Mouse (Mus musculus): ENCODE measurements at regions not wholly inside any gene's neighbourhood (a gene's known extent, or its start where the extent isn't known, plus 50 kb on each side); places are given as distances from the start of the nearest gene placed in this dataset.

DNA sequence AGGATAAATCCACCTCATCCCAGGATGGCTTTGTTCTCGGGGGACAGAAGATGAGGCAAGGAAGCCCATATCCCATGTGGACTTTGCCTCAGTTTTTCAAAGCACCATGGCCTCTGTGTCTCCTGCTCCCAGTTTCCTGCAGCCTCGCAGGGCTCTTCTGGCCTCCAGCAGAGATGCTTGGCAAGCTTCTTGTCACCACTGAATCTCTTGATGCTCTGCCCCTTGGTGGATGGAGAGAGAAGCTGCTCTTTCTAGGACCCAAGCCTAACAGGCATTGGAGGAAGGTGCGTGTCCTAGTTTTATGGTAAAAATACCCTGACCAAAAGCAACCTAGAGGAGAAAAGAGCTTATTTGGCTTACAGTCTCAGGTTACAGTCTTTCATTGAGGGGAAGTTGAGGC, 97.1 kb upstream of the Trpm1 start:
- peaks cover 8% of the 10 kb centered on the region for H3K4me1 ChIP-seq (ENCODE audit: control insufficient read depth, insufficient read depth, low read length)
- H3K27ac ChIP-seq (ENCODE audit: control insufficient read depth, insufficient read depth, low read depth, low read length, poor library complexity) = no peak overlapping the region
- TF ChIP-seq POLR2A (IDR thresholded peaks at IDR 0.05; ENCODE audit: borderline replicate concordance, control insufficient read depth, low read depth, low read length) (no peak), CTCF (IDR thresholded peaks at IDR 0.05; ENCODE audit: control insufficient read depth, insufficient read depth, low read length) (no peak)
- no peak overlapping the region for H3K4me3 ChIP-seq (replicated peaks; ENCODE audit: control insufficient read depth, low read depth, low read length)
- WGBS = 81% methylated on average over 3 of the region's 3 CpGs

DNA sequence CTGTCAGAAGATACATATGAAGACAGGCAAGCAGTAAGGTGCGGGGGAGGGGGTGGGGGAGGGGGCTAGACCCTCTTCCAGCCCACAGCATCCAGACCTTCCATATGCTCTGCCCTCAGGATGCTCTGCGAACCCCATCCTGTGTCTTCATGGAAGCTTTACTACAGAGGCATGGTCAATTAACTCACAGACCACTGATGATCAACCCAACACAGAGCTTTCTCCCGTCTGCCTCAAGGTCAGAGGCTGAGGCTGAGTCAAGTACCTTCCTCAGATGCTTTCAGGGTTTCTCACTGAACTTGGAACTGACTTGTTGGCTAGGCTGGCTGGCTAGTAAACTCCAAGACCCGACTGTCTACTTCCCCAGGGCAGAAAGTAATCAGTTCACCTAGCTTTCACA, 98.6 kb upstream of the Trpm1 start:
- TF ChIP-seq POLR2A (IDR thresholded peaks at IDR 0.05; ENCODE audit: borderline replicate concordance, control insufficient read depth, low read depth, low read length) = no peak
- no peak for TF ChIP-seq CTCF (IDR thresholded peaks at IDR 0.05; ENCODE audit: control insufficient read depth, insufficient read depth, low read length)
- no peak overlapping the region for H3K4me3 ChIP-seq (replicated peaks; ENCODE audit: control insufficient read depth, low read depth, low read length)
- WGBS = 84% methylated on average over 4 of the region's 4 CpGs
- H3K27ac ChIP-seq (ENCODE audit: control insufficient read depth, insufficient read depth, low read depth, low read length, poor library complexity) = no peak overlapping the region
- H3K4me1 ChIP-seq (ENCODE audit: control insufficient read depth, insufficient read depth, low read length) = peaks cover 12% of the 10 kb centered on the region

DNA sequence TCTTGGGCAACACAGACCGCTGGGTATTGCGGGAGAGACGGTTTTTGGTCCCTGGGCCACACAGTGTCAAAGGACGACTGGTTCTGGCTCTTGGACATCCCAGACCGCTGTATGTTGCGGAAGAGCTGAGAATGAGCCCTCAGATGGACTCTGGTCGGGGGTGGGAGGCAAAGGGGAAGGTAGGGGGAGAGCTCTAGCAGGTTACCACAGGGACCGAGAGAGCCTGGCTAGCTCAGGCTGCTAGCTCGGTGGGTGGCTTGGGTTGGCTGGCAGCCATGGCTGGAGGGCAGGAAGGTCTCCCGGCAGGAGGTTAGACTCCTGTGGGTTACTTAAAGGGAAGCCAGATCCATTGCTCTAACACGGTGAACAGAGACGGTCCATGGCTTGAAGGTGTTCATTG, 99.9 kb upstream of the Trpm1 start:
- TF ChIP-seq POLR2A (IDR thresholded peaks at IDR 0.05; ENCODE audit: borderline replicate concordance, control insufficient read depth, low read depth, low read length) (no peak), CTCF (IDR thresholded peaks at IDR 0.05; ENCODE audit: control insufficient read depth, insufficient read depth, low read length) (no peak)
- no peak overlapping the region for H3K4me3 ChIP-seq (replicated peaks; ENCODE audit: control insufficient read depth, low read depth, low read length)
- H3K4me1 ChIP-seq (ENCODE audit: control insufficient read depth, insufficient read depth, low read length) = peaks cover 16% of the 10 kb centered on the region
- H3K27ac ChIP-seq (ENCODE audit: control insufficient read depth, insufficient read depth, low read depth, low read length, poor library complexity) = no peak overlapping the region
- 63% methylated on average over 12 of the region's 12 CpGs for WGBS

DNA sequence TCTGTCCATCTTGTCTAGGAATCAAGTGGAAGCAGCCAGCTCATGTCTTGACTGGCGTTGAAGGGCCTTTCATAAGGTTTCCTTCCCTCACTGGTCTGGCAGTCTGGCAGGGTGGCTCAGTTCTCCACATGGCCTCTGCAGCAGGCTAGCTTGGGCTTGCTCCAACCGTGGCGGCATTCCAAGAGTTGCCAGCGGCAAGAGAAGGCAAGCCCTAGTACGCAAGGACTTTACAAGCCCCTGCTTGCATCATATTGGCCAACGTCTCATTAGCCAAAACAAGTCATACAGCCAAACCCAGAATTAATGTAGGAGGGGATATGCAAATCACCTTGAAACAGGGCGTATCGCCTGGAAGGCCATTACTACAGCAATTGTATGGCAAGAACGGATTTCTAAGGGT, 101.2 kb upstream of the Trpm1 start:
- WGBS = 48% methylated on average over 9 of the region's 9 CpGs
- H3K4me1 ChIP-seq (ENCODE audit: control insufficient read depth, insufficient read depth, low read length) = peaks cover 17% of the 10 kb centered on the region

DNA sequence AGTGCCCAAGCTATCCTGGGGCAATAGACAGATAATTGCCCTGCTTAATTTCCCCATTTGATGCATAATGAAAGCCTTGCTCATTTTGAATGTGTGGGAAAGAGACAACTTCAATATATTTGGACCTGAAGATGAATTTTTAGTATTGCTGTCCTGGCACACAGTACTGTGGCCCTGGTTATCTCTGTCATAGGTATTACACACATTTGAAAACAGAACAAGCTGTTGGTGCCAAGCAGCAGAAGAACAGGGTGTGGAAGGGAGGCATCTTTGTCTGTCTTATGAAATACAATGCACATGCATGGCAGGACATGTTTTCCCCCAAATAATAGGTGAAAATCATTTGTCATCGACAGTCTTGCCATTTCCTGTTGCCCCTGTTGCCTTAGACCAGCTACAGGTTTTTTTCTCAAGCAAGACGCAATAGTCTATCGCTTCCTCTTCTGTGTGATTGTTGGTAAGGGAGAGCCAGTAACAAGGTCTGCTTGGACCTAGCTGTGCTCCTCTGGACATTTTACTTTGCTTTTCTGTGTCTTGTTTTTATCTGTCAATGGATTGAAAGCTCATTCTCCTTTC, 102.7 kb upstream of the Trpm1 start:
- Histone ChIP-seq H3K4me1 (ENCODE audit: control insufficient read depth, insufficient read depth, low read length) (peaks cover 16% of the 10 kb centered on the region), H3K27ac (ENCODE audit: control insufficient read depth, insufficient read depth, low read depth, low read length, poor library complexity) (peak overlapping the region; percentile 12; the same call in 1 of the 2 replicates), H3K4me3 (replicated peaks; ENCODE audit: control insufficient read depth, low read depth, low read length) (no peak overlapping the region)
- WGBS = 22% methylated on average over 3 of the region's 3 CpGs
- TF ChIP-seq CTCF (IDR thresholded peaks at IDR 0.05; ENCODE audit: control insufficient read depth, insufficient read depth, low read length) = no peak
- no peak for TF ChIP-seq POLR2A (IDR thresholded peaks at IDR 0.05; ENCODE audit: borderline replicate concordance, control insufficient read depth, low read depth, low read length)

More for the DNA sequence above, 101.2 kb upstream of the Trpm1 start:
- no peak for TF ChIP-seq POLR2A (IDR thresholded peaks at IDR 0.05; ENCODE audit: borderline replicate concordance, control insufficient read depth, low read depth, low read length)
- no peak for TF ChIP-seq CTCF (IDR thresholded peaks at IDR 0.05; ENCODE audit: control insufficient read depth, insufficient read depth, low read length)
- Histone ChIP-seq H3K27ac (ENCODE audit: control insufficient read depth, insufficient read depth, low read depth, low read length, poor library complexity) (peak overlapping the region; percentile 51; the same call in 1 of the 2 replicates), H3K4me3 (replicated peaks; ENCODE audit: control insufficient read depth, low read depth, low read length) (no peak overlapping the region)

DNA sequence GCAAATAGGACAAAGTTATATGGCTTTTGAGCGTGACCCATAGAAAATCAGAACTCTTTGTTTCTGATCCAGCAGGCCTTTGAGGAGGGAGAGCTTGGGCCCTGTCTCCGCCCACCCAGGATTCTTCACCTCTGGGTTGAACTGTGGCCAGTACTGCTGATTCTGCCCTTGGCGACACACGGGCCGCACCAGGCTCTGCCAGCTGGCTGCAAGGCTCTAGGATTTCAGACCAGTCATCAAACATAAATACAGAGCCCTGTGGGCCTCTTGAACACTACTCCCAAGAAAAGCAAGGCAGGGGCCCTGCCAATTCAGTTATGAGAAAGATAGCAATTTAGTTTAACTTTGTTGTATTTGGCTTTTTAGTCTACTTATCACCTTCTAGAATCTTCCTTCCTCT, 103.4 kb upstream of the Trpm1 start:
- Histone ChIP-seq H3K4me3 (replicated peaks; ENCODE audit: control insufficient read depth, low read depth, low read length) (no peak overlapping the region), H3K27ac (ENCODE audit: control insufficient read depth, insufficient read depth, low read depth, low read length, poor library complexity) (peak overlapping the region; percentile 94), H3K4me1 (ENCODE audit: control insufficient read depth, insufficient read depth, low read length) (peaks cover 16% of the 10 kb centered on the region)
- 58% methylated on average over 5 of the region's 5 CpGs for WGBS
- no peak for TF ChIP-seq POLR2A (IDR thresholded peaks at IDR 0.05; ENCODE audit: borderline replicate concordance, control insufficient read depth, low read depth, low read length)
- no peak for TF ChIP-seq CTCF (IDR thresholded peaks at IDR 0.05; ENCODE audit: control insufficient read depth, insufficient read depth, low read length)

DNA sequence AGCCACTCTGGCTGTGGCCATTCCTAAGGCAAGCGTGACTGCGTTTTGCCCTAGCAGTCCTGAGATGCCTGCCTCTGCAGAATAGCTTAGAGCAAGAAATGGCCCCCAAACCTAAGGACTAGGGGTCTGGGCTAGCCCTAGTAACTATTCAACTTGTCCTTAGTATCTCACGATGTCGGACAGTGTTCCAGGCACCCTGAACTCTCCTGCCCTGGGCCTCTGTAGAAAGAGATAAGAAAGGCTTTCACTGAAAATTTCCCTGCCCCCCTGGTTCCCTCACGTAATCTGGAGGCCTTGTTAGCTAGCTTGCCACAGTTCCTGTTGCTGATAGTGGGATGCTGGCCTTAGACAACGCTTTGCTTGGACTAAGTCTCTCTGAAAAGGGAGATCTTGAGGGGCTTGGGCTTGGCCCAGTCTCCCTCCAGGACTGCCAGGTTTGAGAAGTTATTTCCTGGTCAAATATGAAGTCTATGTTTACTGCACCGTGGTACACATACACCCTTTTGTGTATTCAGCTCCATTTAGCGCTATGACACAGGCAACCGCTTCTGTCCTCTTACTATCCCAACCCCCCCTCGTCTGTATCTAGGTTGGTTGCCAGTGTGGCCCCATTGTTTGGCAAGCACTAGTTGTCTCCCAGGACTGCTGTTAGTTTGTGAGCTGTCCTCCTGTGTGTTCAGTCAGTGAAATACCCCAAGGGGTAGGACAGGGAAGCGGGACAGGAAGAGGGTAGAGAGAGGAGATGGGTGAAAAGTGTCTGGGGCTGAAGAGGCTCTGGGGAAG, 104.3 kb upstream of the Trpm1 start:
- TF ChIP-seq CTCF (IDR thresholded peaks at IDR 0.05; ENCODE audit: control insufficient read depth, insufficient read depth, low read length) = no peak
- Histone ChIP-seq H3K27ac (ENCODE audit: control insufficient read depth, insufficient read depth, low read depth, low read length, poor library complexity) (peak overlapping the region; percentile 94), H3K4me1 (ENCODE audit: control insufficient read depth, insufficient read depth, low read length) (peaks cover 16% of the 10 kb centered on the region), H3K4me3 (replicated peaks; ENCODE audit: control insufficient read depth, low read depth, low read length) (peak overlapping the region; percentile 55)
- WGBS = 26% methylated on average over 11 of the region's 11 CpGs

DNA sequence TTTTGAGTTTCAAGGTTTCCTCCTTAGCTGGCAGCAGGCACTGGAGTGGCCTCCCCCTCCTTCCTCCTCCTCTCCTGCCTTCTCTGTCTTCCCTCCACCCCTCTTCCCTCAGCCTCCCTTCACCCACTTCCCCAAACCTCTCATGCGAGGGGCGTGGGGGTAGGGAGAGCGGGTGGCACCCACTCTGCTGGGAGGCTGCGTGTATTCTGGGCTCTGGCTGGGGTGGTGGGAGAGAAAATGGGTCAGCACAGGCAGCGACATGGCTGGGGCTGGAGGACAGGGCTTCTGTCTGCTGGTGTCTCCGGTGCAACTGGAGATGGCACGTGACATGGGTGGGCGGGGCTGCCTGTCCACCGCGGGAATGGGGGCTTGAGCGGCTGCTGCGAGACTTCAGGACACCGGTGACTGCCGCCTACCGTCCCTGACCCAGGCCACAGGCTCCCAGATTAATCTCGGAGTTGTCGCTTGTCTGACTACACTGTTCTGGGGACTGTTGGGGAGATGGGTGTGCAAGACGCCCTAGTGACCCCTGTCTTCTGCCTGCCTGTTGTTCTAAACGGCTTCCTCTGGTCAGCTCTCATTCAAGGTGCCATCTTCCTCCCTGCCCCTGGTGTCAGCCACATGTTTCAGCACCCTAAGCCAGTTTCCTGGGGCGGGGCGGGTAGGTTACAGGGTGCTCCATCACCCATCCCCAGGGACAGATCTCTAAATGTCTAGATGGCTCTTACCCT, 105.0 kb upstream of the Trpm1 start:
- Histone ChIP-seq H3K4me3 (replicated peaks; ENCODE audit: control insufficient read depth, low read depth, low read length) (peak overlapping the region; percentile 55), H3K4me1 (ENCODE audit: control insufficient read depth, insufficient read depth, low read length) (peaks cover 17% of the 10 kb centered on the region), H3K27ac (ENCODE audit: control insufficient read depth, insufficient read depth, low read depth, low read length, poor library complexity) (peak overlapping the region; percentile 94)
- TF ChIP-seq POLR2A (IDR thresholded peaks at IDR 0.05; ENCODE audit: borderline replicate concordance, control insufficient read depth, low read depth, low read length) (peak; percentile 93), CTCF (IDR thresholded peaks at IDR 0.05; ENCODE audit: control insufficient read depth, insufficient read depth, low read length) (no peak; the same call in 1 of the 2 replicates)
- 1% methylated on average over 21 of the region's 21 CpGs for WGBS

Measured in bone marrow, adult 2 months (tissue).